Mouse (Mus musculus) layer of hippocampus, adult 2 months (tissue): Measurements from ENCODE around the gene Krt82. TPM values are rescaled to one million over a fixed set of nuclear protein-coding genes. Genes with fewer than 3 reads are reported as not detected.
A peak's percentile ranks its signal among the peaks of the same experiment; 100 is the strongest.
"Not testable (repeated sequence)": the region's sequence is repeated elsewhere in the genome, so short reads cannot be mapped to it uniquely, and the experiment has no call there.

Experiments used
- DNase-seq, 2 experiments: peaks; one replicate each; pipeline ENCODE4 v3.0.0; 2022; ENCODE audit warnings: low spot score in 2 of 2
- H3K27ac ChIP-seq: fragments of 200-600 bp; 2 replicates; pipeline ENCODE4 v1.8.1; 2022
- H3K4me3 ChIP-seq: fragments of 200-600 bp; 2 replicates; pipeline ENCODE4 v1.8.1; 2022; ENCODE audit warnings: mild to moderate bottlenecking
- CTCF ChIP-seq: fragments of 200-600 bp; conservative IDR thresholded peaks from 2 replicates; pipeline ENCODE4 v1.8.1; 2022; ENCODE audit warnings: antibody characterized with exemption, mild to moderate bottlenecking, moderate library complexity
- total RNA-seq, 2 experiments: library from RNA; stranded (reverse); gene quantifications; 2 replicates each; pipeline ENCODE4 v1.2.3; 2021

Krt82 gene
- total RNA-seq, 2 experiments from 2014 or later, result not detected

GRCm38 (mm10) chr15:101544478-101544877 lies 6.0 kb downstream of the Krt82 start:
- no peak for DNase-seq
- no peak for TF ChIP-seq CTCF
- H3K4me3 ChIP-seq, result no peak overlapping the region
- no peak overlapping the region for H3K27ac ChIP-seq

GRCm38 (mm10) chr15:101542543-101542942 lies 7.9 kb downstream of the Krt82 start:
- Histone ChIP-seq H3K4me3 (no peak overlapping the region), H3K27ac (no peak overlapping the region)
- no peak for TF ChIP-seq CTCF
- DNase-seq, result no peak

GRCm38 (mm10) chr15:101538580-101538900 lies 11.9 kb downstream of the Krt82 start:
- no peak for TF ChIP-seq CTCF
- no peak for DNase-seq
- H3K4me3 ChIP-seq, result no peak overlapping the region
- no peak overlapping the region for H3K27ac ChIP-seq

GRCm38 (mm10) chr15:101537864-101538579 lies 12.4 kb downstream of the Krt82 start:
- DNase-seq, result no peak
- no peak; the same call in 1 of the 2 replicates for TF ChIP-seq CTCF
- H3K27ac ChIP-seq, result no peak overlapping the region
- H3K4me3 ChIP-seq, result no peak overlapping the region

- peak overlapping the region; percentile 32; the same call in 1 of the 2 replicates for H3K27ac ChIP-seq
- no peak overlapping the region for H3K4me3 ChIP-seq
- no peak for TF ChIP-seq CTCF
- DNase-seq, result no peak
These were observed 14.2 kb downstream of the Krt82 start for GRCm38 (mm10) chr15:101536054-101536850.

GRCm38 (mm10) chr15:101532720-101533119 lies 17.7 kb downstream of the Krt82 start, which contains the start of gene Krt84:
TSS of gene Krt84 (minus strand) at chr15:101532820.
- Histone ChIP-seq H3K4me3 (no peak within 1 kb of the TSS), H3K27ac (no peak within 1 kb of the TSS)
- no peak for DNase-seq
- TF ChIP-seq CTCF, result no peak

GRCm38 (mm10) chr15:101522556-101523232 lies 27.8 kb downstream of the Krt82 start:
- no peak for TF ChIP-seq CTCF
- DNase-seq, result no peak
- Histone ChIP-seq H3K4me3 (no peak overlapping the region), H3K27ac (no peak overlapping the region)

GRCm38 (mm10) chr15:101519792-101520191 lies 30.7 kb downstream of the Krt82 start:
- H3K4me3 ChIP-seq, result no peak overlapping the region
- peak; percentile 96 for TF ChIP-seq CTCF
- peak; percentile 67 to 79 for DNase-seq
- no peak overlapping the region for H3K27ac ChIP-seq

GRCm38 (mm10) chr15:101517161-101517560 lies 33.3 kb downstream of the Krt82 start, which contains the start of gene Gm49425:
TSS of gene Gm49425 (minus strand) at chr15:101517261.
- not testable (repeated sequence) for H3K4me3 ChIP-seq, DNase-seq, H3K27ac ChIP-seq

- Histone ChIP-seq H3K4me3 (no peak overlapping the region), H3K27ac (no peak overlapping the region)
- DNase-seq, result no peak
- no peak for TF ChIP-seq CTCF
These were observed 42.2 kb downstream of the Krt82 start for GRCm38 (mm10) chr15:101508247-101508646.

- H3K4me3 ChIP-seq, result no peak overlapping the region
- no peak for DNase-seq
- H3K27ac ChIP-seq, result no peak overlapping the region
- no peak for TF ChIP-seq CTCF
These were observed 43.3 kb downstream of the Krt82 start for GRCm38 (mm10) chr15:101506896-101507758.

- TF ChIP-seq CTCF, result peak; percentile 74
- DNase-seq, result peak; percentile 4 to 22
- H3K27ac ChIP-seq, result no peak overlapping the region
- no peak overlapping the region for H3K4me3 ChIP-seq
These were observed 53.3 kb downstream of the Krt82 start for GRCm38 (mm10) chr15:101497181-101497580.
